Comparison of ENCODE assay signal across 12 mouse cellular contexts in genomic region chr16:63808991-63809390, GRCm38 (mm10). TPM values are rescaled to one million over a fixed set of nuclear protein-coding genes. Genes with fewer than 3 reads are reported as not detected.
"Had no signal": no experiment of that assay in that cellular context is flagged by ENCODE, and none has a peak within 500 bp of the region (broad histone marks: within the 10 kb centered on the region; RNA-seq: fewer than 3 reads in every experiment).

No protein-coding gene starts in this region.

- DNase-seq: right cerebral cortex, adult 18-20 months; right cerebral cortex, postnatal 14 days; right cerebral cortex, postnatal 25 days; right cerebral cortex, postnatal 4 days; spleen, adult 18-20 months; thymus, adult 18-20 months; thymus, adult 2 months; thymus, postnatal 14 days; thymus, postnatal 25 days; thymus, postnatal 36 days; thymus, postnatal 4 days had no signal

RNA-seq across cellular contexts. Expression of gene Epha3, which starts 55.0 kb away (rescaled TPM):
- total RNA-seq: neutrophil, adult 5-6 weeks had no signal
